Mouse (Mus musculus) spleen, adult 18-20 months (tissue): Measurements from ENCODE around the gene Prkaca.
"Not testable (repeated sequence)": the region's sequence is repeated elsewhere in the genome, so short reads cannot be mapped to it uniquely, and the experiment has no call there.

ENCODE experiments used
- DNase-seq, 2 experiments: peaks; one replicate each; pipeline ENCODE4 v3.0.0; 2022; ENCODE audit warnings: mixed read lengths in 2 of 2

Gene Prkaca

GRCm38 (mm10) chr8:84003612-84004246 is 30.9 kb downstream of the Prkaca start:
- no peak for DNase-seq

GRCm38 (mm10) chr8:84004533-84005201 is 31.9 kb downstream of the Prkaca start:
- DNase-seq: peak; percentile 93 to 95

- not testable (repeated sequence) for DNase-seq
Observed at GRCm38 (mm10) chr8:84005502-84005901, 32.7 kb downstream of the Prkaca start.

GRCm38 (mm10) chr8:84008362-84008761 is 35.6 kb downstream of the Prkaca start:
- no peak for DNase-seq

- peak; percentile 56 to 85 for DNase-seq
Observed at GRCm38 (mm10) chr8:84009876-84010275, 37.1 kb downstream of the Prkaca start.

GRCm38 (mm10) chr8:84010625-84011611 is 38.1 kb downstream of the Prkaca start:
- DNase-seq: peak; percentile 54 to 84

- no peak for DNase-seq
Observed at GRCm38 (mm10) chr8:84011705-84012498, 39.1 kb downstream of the Prkaca start, which contains the start of gene 2210011C24Rik. Gene 2210011C24Rik, minus strand, starts transcription at chr8:84012171.

- DNase-seq: no peak
Observed at GRCm38 (mm10) chr8:84012499-84013165, 39.8 kb downstream of the Prkaca start.

GRCm38 (mm10) chr8:84015833-84016232 is 43.0 kb downstream of the Prkaca start:
- DNase-seq: no peak

- DNase-seq: no peak
Observed at GRCm38 (mm10) chr8:84019738-84020137, 46.9 kb downstream of the Prkaca start.

GRCm38 (mm10) chr8:84021096-84021495 is 48.3 kb downstream of the Prkaca start, which contains the start of gene Palm3:
Gene Palm3, plus strand, starts transcription at chr8:84021471.
- DNase-seq: no peak

GRCm38 (mm10) chr8:84021569-84021968 is 48.8 kb downstream of the Prkaca start:
- DNase-seq: no peak

GRCm38 (mm10) chr8:84023085-84023484 is 50.3 kb downstream of the Prkaca start:
- DNase-seq: no peak

GRCm38 (mm10) chr8:84023631-84024030 is 50.8 kb downstream of the Prkaca start:
- no peak for DNase-seq

GRCm38 (mm10) chr8:84024171-84024570 is 51.4 kb downstream of the Prkaca start:
- DNase-seq: peak in 1 of 2 experiments; percentile 51

GRCm38 (mm10) chr8:84025863-84026262 is 53.1 kb downstream of the Prkaca start:
- no peak for DNase-seq

- DNase-seq: peak in 1 of 2 experiments; percentile 43
Observed at GRCm38 (mm10) chr8:84027449-84027848, 54.7 kb downstream of the Prkaca start.

GRCm38 (mm10) chr8:84029272-84029671 is 56.5 kb downstream of the Prkaca start:
- DNase-seq: no peak

GRCm38 (mm10) chr8:84032777-84033176 is 60.0 kb downstream of the Prkaca start:
- no peak for DNase-seq

- DNase-seq: no peak
Observed at GRCm38 (mm10) chr8:84038015-84038414, 65.2 kb downstream of the Prkaca start.

GRCm38 (mm10) chr8:84039050-84039449 is 66.3 kb downstream of the Prkaca start:
- peak; percentile 56 to 77 for DNase-seq
